In the genomic region with DNA sequence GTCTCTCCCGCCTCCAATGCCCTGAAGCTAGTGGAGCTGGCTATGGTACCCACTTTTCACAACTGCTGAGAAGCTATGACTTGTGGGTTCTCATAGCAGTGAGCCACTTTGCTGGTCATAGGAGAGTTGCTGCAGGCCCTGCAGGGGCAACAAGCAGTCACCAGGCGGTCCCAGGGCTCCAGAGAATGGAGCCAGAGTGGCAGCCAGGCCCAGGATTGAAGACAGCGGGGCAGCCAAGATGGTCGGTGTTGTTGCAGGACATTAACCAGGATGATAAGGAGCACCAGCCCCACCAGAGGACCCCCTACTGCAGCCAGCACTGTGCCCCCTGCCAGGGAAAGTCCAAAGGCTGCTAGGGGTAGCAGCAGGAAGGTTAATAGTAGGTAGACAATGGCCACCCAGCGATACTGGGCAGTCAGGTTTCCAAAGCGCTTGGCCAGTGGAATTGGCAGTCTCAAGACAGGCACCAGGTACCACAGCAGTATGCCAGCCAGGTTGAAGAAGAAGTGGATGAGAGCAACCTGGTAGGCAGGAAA, we compare ENCODE assay signal across 11 mouse cellular contexts. TPM values are rescaled to one million over a fixed set of nuclear protein-coding genes. Genes with fewer than 3 reads are reported as not detected.
DNase-seq lines count a peak whose midpoint lies in the region; ATAC-seq lines count a peak whose summit lies in the region.
"Had no signal": no experiment of that assay in that cellular context is flagged by ENCODE, and none has a peak within 500 bp of the region (broad histone marks: within the 10 kb centered on the region; RNA-seq: fewer than 3 reads in every experiment).

No protein-coding gene starts in this region.

- H3K9me3 ChIP-seq in kidney, embryonic 15.5 days (replicated peaks), result no peaks in the 10 kb centered on the region
- H3K9me3 ChIP-seq in embryonic facial prominence, embryonic 13.5 days, result no peaks in the 10 kb centered on the region
- no peaks in the 10 kb centered on the region for H3K9me3 ChIP-seq in hindbrain, embryonic 15.5 days
- no peaks in the 10 kb centered on the region for H3K9me3 ChIP-seq in midbrain, embryonic 13.5 days

- peak overlapping the region; percentile 55 for H3K4me2 ChIP-seq in kidney, embryonic 15.5 days
- H3K4me2 ChIP-seq in embryonic facial prominence, embryonic 13.5 days, result peak overlapping the region; percentile 53
- H3K4me2 ChIP-seq in hindbrain, embryonic 15.5 days, result peak overlapping the region; percentile 38
- 0 out of 2 replicates have a peak overlapping the region, but pooled peaks have one; percentile 33 for H3K4me2 ChIP-seq in midbrain, embryonic 13.5 days (replicated peaks)

- intact Hi-C loops in left cerebral cortex, postnatal 36 days (cut with DNase I), result loop anchor here (5.0 kb wide), 1 partner anchor 37 kb away; no protein-coding TSS in a partner anchor

- DNase-seq in kidney, postnatal 10 days, result no peak
- DNase-seq in left cerebral cortex, postnatal 36 days (ENCODE audit: low spot score in 2 of 2), result no peak
- no peak for DNase-seq in spleen, adult 18-20 months

- no peak overlapping the region for H3K9ac ChIP-seq in kidney, embryonic 15.5 days
- H3K9ac ChIP-seq in embryonic facial prominence, embryonic 13.5 days, result no peak overlapping the region
- H3K9ac ChIP-seq in hindbrain, embryonic 15.5 days, result no peak overlapping the region
- H3K9ac ChIP-seq in midbrain, embryonic 13.5 days (replicated peaks), result no peak overlapping the region

- no peak for ATAC-seq in kidney, embryonic 15.5 days (replicated peaks; ENCODE audit: low FRiP score)
- ATAC-seq in embryonic facial prominence, embryonic 13.5 days (ENCODE audit: insufficient number of reproducible peaks, insufficient read depth, low FRiP score, low TSS enrichment, low read depth), result no peak
- ATAC-seq in hindbrain, embryonic 15.5 days (ENCODE audit: low FRiP score, low read depth), result no peak
- ATAC-seq in midbrain, embryonic 13.5 days, result no peak
- no peak for ATAC-seq in granulocyte monocyte progenitor cell, adult 5-6 weeks (replicated peaks; ENCODE audit: poor library complexity, severe bottlenecking)

- no peaks in the 10 kb centered on the region for H3K27me3 ChIP-seq in kidney, embryonic 15.5 days
- peaks cover 22% of the 10 kb centered on the region for H3K27me3 ChIP-seq in embryonic facial prominence, embryonic 13.5 days
- no peaks in the 10 kb centered on the region for H3K27me3 ChIP-seq in hindbrain, embryonic 15.5 days
- H3K27me3 ChIP-seq in midbrain, embryonic 13.5 days, result peaks cover 6% of the 10 kb centered on the region; the same call in 1 of the 2 replicates

- no peaks in the 10 kb centered on the region for H3K36me3 ChIP-seq in kidney, embryonic 15.5 days
- H3K36me3 ChIP-seq in embryonic facial prominence, embryonic 13.5 days, result no peaks in the 10 kb centered on the region
- no peaks in the 10 kb centered on the region for H3K36me3 ChIP-seq in hindbrain, embryonic 15.5 days
- no peaks in the 10 kb centered on the region for H3K36me3 ChIP-seq in midbrain, embryonic 13.5 days

- H3K4me1 ChIP-seq in kidney, embryonic 15.5 days, result peaks cover 16% of the 10 kb centered on the region
- H3K4me1 ChIP-seq in embryonic facial prominence, embryonic 13.5 days, result peaks cover 17% of the 10 kb centered on the region; the same call in 1 of the 2 replicates
- peaks cover 13% of the 10 kb centered on the region for H3K4me1 ChIP-seq in hindbrain, embryonic 15.5 days (replicated peaks)
- peaks cover 12% of the 10 kb centered on the region for H3K4me1 ChIP-seq in midbrain, embryonic 13.5 days (replicated peaks)

- no peak overlapping the region for H3K27ac ChIP-seq in kidney, embryonic 15.5 days
- no peak overlapping the region for H3K27ac ChIP-seq in embryonic facial prominence, embryonic 13.5 days
- H3K27ac ChIP-seq in hindbrain, embryonic 15.5 days (replicated peaks), result 0 out of 2 replicates have a peak overlapping the region, but pooled peaks have one; percentile 68
- no peak overlapping the region for H3K27ac ChIP-seq in midbrain, embryonic 13.5 days

- WGBS in kidney, embryonic 15.5 days, result 69% methylated on average over 6 of the region's 6 CpGs
- WGBS in embryonic facial prominence, embryonic 13.5 days, result 69% methylated on average over 6 of the region's 6 CpGs
- 67% methylated on average over 6 of the region's 6 CpGs for WGBS in hindbrain, embryonic 15.5 days
- WGBS in midbrain, embryonic 13.5 days, result 74% methylated on average over 6 of the region's 6 CpGs

- H3K4me3 ChIP-seq in kidney, embryonic 15.5 days (replicated peaks), result 0 out of 2 replicates have a peak overlapping the region, but pooled peaks have one; percentile 31
- H3K4me3 ChIP-seq in embryonic facial prominence, embryonic 13.5 days, result no peak overlapping the region
- no peak overlapping the region for H3K4me3 ChIP-seq in hindbrain, embryonic 15.5 days
- H3K4me3 ChIP-seq in midbrain, embryonic 13.5 days (replicated peaks), result no peak overlapping the region

RNA-seq across cellular contexts. Expression of a gene that starts 4.6 kb away (rescaled TPM):
- 555 and 581 TPM in 2 replicates for polyA plus RNA-seq in kidney, embryonic 15.5 days (2015; fragmentation: Nextera tagmentation; extraction: Ambion mirVana)
- polyA plus RNA-seq in embryonic facial prominence, embryonic 13.5 days (2015; fragmentation: Nextera tagmentation; extraction: Ambion mirVana), result 409 and 438 TPM in 2 replicates
- polyA plus RNA-seq in hindbrain, embryonic 15.5 days (2015; fragmentation: Nextera tagmentation; extraction: Ambion mirVana), result 444 and 468 TPM in 2 replicates
- 362 and 392 TPM in 2 replicates for polyA plus RNA-seq in midbrain, embryonic 13.5 days (2015; fragmentation: Nextera tagmentation; extraction: Ambion mirVana)
- 100 to 1,000 TPM; 334 to 390 TPM for total RNA-seq in left cerebral cortex, postnatal 36 days (2021)
- 180 and 327 TPM in 2 replicates for total RNA-seq in granulocyte monocyte progenitor cell, adult 5-6 weeks (2014; fragmentation: Nextera tagmentation)
- total RNA-seq in granulocyte monocyte progenitor cell, adult 5-6 weeks (2017), result 560 and 623 TPM in 2 replicates

RNA-seq across cellular contexts. Expression of a gene that starts 5.1 kb away (rescaled TPM):
- polyA plus RNA-seq in kidney, embryonic 15.5 days (2015; fragmentation: Nextera tagmentation; extraction: Ambion mirVana), result 0.78 and 0.99 TPM in 2 replicates
- not detected in 2 replicates for polyA plus RNA-seq in embryonic facial prominence, embryonic 13.5 days (2015; fragmentation: Nextera tagmentation; extraction: Ambion mirVana)
- polyA plus RNA-seq in hindbrain, embryonic 15.5 days (2015; fragmentation: Nextera tagmentation; extraction: Ambion mirVana), result not detected in 2 replicates
- not detected in 2 replicates for polyA plus RNA-seq in midbrain, embryonic 13.5 days (2015; fragmentation: Nextera tagmentation; extraction: Ambion mirVana)
- total RNA-seq in left cerebral cortex, postnatal 36 days (2021), result not detected
- not detected in 2 replicates for total RNA-seq in granulocyte monocyte progenitor cell, adult 5-6 weeks (2014; fragmentation: Nextera tagmentation)
- not detected in 2 replicates for total RNA-seq in granulocyte monocyte progenitor cell, adult 5-6 weeks (2017)
- total RNA-seq: gastrocnemius, postnatal 25 days; left cerebral cortex, postnatal 14 days had no signal
- polyA plus RNA-seq: Patski had no signal

RNA-seq across cellular contexts. Expression of a gene that starts 7.5 kb away (rescaled TPM):
- polyA plus RNA-seq in kidney, embryonic 15.5 days (2015; fragmentation: Nextera tagmentation; extraction: Ambion mirVana), result 0.31 and 0.41 TPM in 2 replicates
- polyA plus RNA-seq in embryonic facial prominence, embryonic 13.5 days (2015; fragmentation: Nextera tagmentation; extraction: Ambion mirVana), result not detected in 2 replicates
- not detected in 2 replicates for polyA plus RNA-seq in hindbrain, embryonic 15.5 days (2015; fragmentation: Nextera tagmentation; extraction: Ambion mirVana)
- polyA plus RNA-seq in midbrain, embryonic 13.5 days (2015; fragmentation: Nextera tagmentation; extraction: Ambion mirVana), result not detected in 2 replicates
- total RNA-seq in left cerebral cortex, postnatal 36 days (2021), result not detected
- total RNA-seq in granulocyte monocyte progenitor cell, adult 5-6 weeks (2014; fragmentation: Nextera tagmentation), result not detected in 2 replicates
- not detected in 2 replicates for total RNA-seq in granulocyte monocyte progenitor cell, adult 5-6 weeks (2017)
- total RNA-seq: gastrocnemius, postnatal 25 days; left cerebral cortex, postnatal 14 days had no signal
- polyA plus RNA-seq: Patski had no signal

RNA-seq across cellular contexts. Expression of a gene that starts 10.5 kb away (rescaled TPM):
- polyA plus RNA-seq in kidney, embryonic 15.5 days (2015; fragmentation: Nextera tagmentation; extraction: Ambion mirVana), result 1.4 and 1.9 TPM in 2 replicates
- polyA plus RNA-seq in embryonic facial prominence, embryonic 13.5 days (2015; fragmentation: Nextera tagmentation; extraction: Ambion mirVana), result not detected in 2 replicates
- polyA plus RNA-seq in hindbrain, embryonic 15.5 days (2015; fragmentation: Nextera tagmentation; extraction: Ambion mirVana), result 0.70 and 0.72 TPM in 2 replicates
- 0.89 TPM in 1 of 2 replicates, not detected in the other for polyA plus RNA-seq in midbrain, embryonic 13.5 days (2015; fragmentation: Nextera tagmentation; extraction: Ambion mirVana)
- not detected for total RNA-seq in left cerebral cortex, postnatal 36 days (2021)
- total RNA-seq in granulocyte monocyte progenitor cell, adult 5-6 weeks (2014; fragmentation: Nextera tagmentation), result not detected in 2 replicates
- not detected in 2 replicates for total RNA-seq in granulocyte monocyte progenitor cell, adult 5-6 weeks (2017)
- total RNA-seq: gastrocnemius, postnatal 25 days; left cerebral cortex, postnatal 14 days had no signal

RNA-seq across cellular contexts. Expression of a gene that starts 13.0 kb away (rescaled TPM):
- polyA plus RNA-seq in kidney, embryonic 15.5 days (2015; fragmentation: Nextera tagmentation; extraction: Ambion mirVana), result 20.7 and 21.8 TPM in 2 replicates
- 10.8 and 11.3 TPM in 2 replicates for polyA plus RNA-seq in embryonic facial prominence, embryonic 13.5 days (2015; fragmentation: Nextera tagmentation; extraction: Ambion mirVana)
- 145 and 177 TPM in 2 replicates for polyA plus RNA-seq in hindbrain, embryonic 15.5 days (2015; fragmentation: Nextera tagmentation; extraction: Ambion mirVana)
- polyA plus RNA-seq in midbrain, embryonic 13.5 days (2015; fragmentation: Nextera tagmentation; extraction: Ambion mirVana), result 64.5 and 73.2 TPM in 2 replicates
- total RNA-seq in left cerebral cortex, postnatal 36 days (2021), result 100 to 1,000 TPM; 244 to 282 TPM
- total RNA-seq in granulocyte monocyte progenitor cell, adult 5-6 weeks (2014; fragmentation: Nextera tagmentation), result 0.58 TPM in 1 of 2 replicates, not detected in the other
- total RNA-seq in granulocyte monocyte progenitor cell, adult 5-6 weeks (2017), result not detected in 2 replicates
